16 mouse cellular contexts compared by ENCODE assay signal in genomic region chr5:108450837-108451540, GRCm38 (mm10). TPM values are rescaled to one million over a fixed set of nuclear protein-coding genes. Genes with fewer than 3 reads are reported as not detected.
"Had no signal": no experiment of that assay in that cellular context is flagged by ENCODE, and none has a peak within 500 bp of the region (broad histone marks: within the 10 kb centered on the region; RNA-seq: fewer than 3 reads in every experiment).

No protein-coding gene starts in this region.

- H3K9ac ChIP-seq: lung, embryonic 15.5 days; midbrain, embryonic 12.5 days; midbrain, embryonic 15.5 days; neural tube, embryonic 12.5 days had no signal

- H3K36me3 ChIP-seq: lung, embryonic 15.5 days; midbrain, embryonic 12.5 days; midbrain, embryonic 15.5 days; neural tube, embryonic 12.5 days had no signal

- ATAC-seq: lung, postnatal 0 days; midbrain, embryonic 15.5 days had no signal

- H3K4me2 ChIP-seq: lung, embryonic 15.5 days; midbrain, embryonic 12.5 days; midbrain, embryonic 15.5 days; neural tube, embryonic 12.5 days had no signal

- DNase-seq: lung, adult 2 months; lung, postnatal 14 days; lung, postnatal 36 days; right cerebral cortex, postnatal 14 days; spleen, adult 18-20 months; thymus, adult 18-20 months; thymus, postnatal 14 days; thymus, postnatal 36 days had no signal

- H3K4me3 ChIP-seq: lung, embryonic 15.5 days; megakaryocyte, embryonic 14.5 days; midbrain, embryonic 12.5 days; midbrain, embryonic 15.5 days; neural tube, embryonic 12.5 days had no signal

- H3K4me1 ChIP-seq: midbrain, embryonic 15.5 days had no signal

- H3K27ac ChIP-seq: lung, embryonic 15.5 days; macrophage; midbrain, embryonic 12.5 days; midbrain, embryonic 15.5 days; neural tube, embryonic 12.5 days had no signal

- H3K9me3 ChIP-seq: lung, embryonic 15.5 days; megakaryocyte, embryonic 14.5 days; midbrain, embryonic 12.5 days; midbrain, embryonic 15.5 days; neural tube, embryonic 12.5 days had no signal

RNA-seq across cellular contexts. Expression of gene Mfsd7a, which starts 2.3 kb away (rescaled TPM):
- polyA plus RNA-seq: neural tube, embryonic 14.5 days had no signal
